Mouse (Mus musculus) megakaryocyte, adult 5-6 weeks (primary cell): ENCODE measurements around the gene Mef2d. TPM values are rescaled to one million over a fixed set of nuclear protein-coding genes. Genes with fewer than 3 reads are reported as not detected.
"Not testable (repeated sequence)": the region's sequence is repeated elsewhere in the genome, so short reads cannot be mapped to it uniquely, and the experiment has no call there.

Experiments
- ATAC-seq: 2 replicates; pipeline ENCODE4 v1.8.0; 2016; ENCODE audit warnings: mild to moderate bottlenecking, inconsistent platforms; ENCODE audit not compliant: poor library complexity, severe bottlenecking
- total RNA-seq, 2 experiments: library from RNA; stranded (forward) in 1 of 2; stranded (reverse) in 1 of 2; fragments of 153-499, 151-499 nt in 1 of 2; fragments of 221-1000, 200-1000 nt in 1 of 2; gene quantifications; 2 replicates each; pipeline versions ENCODE4 v1.2.3 to v1.2.4; 2015 to 2017

The Mef2d gene
- total RNA-seq, 2 experiments from 2014 or later = 29.2 to 73.3 TPM

DNA sequence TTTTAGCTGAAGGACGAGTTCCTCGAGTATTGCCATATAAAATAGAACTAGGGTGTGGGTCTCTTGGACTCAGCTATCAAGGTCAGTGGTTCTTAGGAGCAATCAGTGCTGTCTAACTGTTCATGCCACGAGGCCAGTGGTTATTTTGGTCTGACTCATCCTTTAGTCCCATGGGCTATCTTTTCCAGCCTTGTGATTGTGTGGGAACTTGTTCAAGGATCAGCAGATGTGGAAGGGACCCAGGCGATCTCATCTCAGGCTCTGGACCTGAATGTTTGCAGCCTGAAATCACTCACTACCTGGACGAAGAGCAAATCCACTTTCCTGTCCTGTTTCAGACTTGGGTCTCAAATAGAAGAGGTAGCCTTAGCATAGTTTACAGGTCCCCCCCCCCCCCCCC lies 34.9 kb downstream of the Mef2d start:
- ATAC-seq = no peak

DNA sequence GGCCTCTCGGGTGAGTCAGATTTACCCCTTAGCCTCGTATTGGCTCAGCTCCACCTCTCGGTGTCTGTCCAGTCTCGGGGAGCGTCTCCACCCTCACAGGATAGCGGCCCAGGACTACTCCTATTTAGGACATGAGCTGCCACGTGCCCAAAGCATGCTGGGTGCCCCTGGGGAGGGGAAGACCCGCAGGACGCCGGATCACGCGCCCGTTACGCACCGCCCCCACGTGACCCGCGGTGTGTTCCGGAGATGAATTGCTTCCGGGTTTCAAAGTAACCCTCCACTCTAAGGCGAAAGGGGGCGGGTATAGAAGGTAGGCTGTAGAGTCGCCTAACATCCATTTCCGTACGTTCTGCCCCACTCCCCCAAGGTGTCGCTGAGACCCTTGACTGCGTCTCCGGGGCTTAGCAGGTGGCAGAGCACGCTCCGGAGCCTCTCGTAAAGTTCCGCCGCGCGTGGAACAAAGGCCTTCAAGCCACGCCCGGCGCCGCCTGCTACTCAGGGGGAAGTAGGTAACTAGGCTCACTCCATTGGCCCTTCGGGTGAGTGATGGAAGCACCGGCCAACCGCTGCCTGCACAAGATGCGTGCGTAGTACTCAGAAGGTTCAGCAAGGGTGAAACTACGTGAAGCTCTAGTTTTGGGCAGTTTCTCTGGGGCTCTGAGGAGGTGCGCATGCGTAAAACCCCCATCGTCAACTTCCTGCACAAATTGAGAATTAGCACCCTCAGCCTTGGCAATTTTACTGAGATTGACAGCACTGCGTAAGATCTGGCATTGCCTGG lies 35.6 kb downstream of the Mef2d start:
- ATAC-seq = peak; percentile 95

DNA sequence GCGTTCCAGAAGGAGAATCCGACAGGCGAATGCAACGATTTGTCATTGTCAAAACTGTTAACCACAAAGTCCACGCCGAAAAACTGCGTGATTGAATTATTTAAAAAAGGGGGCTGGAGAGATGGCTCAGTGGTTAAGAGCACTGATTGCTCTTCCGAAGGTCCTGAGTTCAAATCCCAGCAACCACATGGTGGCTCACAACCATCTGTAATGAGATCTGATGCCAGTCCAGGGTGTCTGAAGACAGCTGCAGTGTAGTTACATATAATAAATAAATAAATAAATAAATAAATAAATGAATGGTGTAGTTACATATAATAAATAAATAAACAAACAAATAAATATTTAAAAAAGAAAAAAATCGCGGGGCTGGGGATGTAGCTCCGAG lies 36.2 kb downstream of the Mef2d start:
- not testable (repeated sequence) for ATAC-seq

DNA sequence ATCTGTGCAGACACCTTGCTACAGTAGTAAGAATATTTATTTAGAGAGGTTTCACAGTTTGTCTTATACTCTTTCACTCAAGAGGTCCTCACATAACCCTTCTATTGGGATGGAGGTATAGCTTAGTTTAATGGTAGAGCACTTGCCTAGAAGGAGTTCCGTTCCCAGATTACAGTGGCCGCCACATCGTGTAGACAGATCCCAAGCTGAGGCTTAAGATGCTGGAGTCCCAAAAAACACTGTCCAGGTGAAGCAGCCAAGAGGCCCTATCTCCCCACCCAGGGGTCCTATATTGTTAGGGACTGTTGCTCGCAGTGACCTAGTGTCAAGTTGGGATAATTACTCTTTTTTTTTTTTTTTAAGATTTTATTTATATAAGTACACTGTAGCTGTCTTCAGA lies 36.8 kb downstream of the Mef2d start:
- ATAC-seq = no peak

DNA sequence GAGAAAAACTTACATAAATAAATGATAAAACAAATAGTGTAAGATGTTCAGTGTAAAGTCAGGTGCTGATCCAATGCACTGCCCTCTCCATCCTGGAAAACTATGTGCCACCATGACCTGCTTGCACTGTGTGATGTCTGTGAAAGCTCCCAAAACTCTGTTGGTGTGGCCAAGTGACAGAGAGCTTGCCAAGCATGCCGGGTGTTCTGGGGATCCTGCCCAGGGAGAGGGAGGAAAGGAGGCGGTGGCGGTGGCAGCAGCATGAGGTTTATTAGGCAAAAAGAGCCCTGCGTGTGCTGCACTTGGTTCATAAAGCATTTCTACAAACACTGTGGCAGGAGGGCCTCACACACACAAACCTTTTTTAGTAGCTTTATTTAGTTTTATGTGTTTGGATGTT lies 39.2 kb downstream of the Mef2d start:
- no peak for ATAC-seq

DNA sequence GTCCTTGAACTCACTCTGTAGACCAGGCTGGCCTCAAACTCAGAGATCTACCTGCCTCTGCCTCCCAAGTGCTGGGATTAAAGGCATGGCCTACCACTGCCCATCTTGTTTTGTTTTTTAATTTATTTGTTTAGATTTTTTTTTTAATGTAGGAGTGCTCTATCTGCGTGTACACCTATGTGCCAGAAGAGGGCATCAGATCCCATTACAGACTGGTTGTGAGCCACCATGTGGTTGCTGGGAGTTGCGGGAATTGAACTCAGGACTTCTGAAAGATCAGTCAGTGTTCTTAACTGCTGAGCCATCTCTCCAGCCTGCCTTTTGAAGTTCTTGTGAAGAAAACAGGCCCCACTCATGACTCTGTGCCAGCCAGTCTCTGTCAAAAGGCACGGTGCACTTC lies 44.3 kb downstream of the Mef2d start:
- ATAC-seq = no peak

DNA sequence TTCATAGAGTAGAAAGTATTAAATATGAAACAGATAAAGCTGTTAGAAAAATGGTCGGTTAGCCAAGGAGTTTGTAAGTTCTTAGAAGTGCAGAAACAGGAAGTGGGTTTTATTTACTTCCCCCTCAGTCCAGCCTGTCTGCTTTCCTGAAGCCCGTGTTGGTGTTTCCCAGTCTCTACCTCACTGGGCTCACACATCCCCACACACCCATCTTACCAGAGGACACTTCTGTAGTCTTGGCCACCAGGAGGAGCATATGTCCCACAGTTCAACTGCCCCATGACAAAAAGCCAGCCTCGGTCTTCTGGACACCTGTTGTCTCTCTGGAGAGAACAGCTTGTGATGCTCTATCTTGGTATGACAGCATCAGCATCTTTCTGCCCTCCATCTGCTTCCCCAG lies 49.0 kb downstream of the Mef2d start:
- ATAC-seq = peak; percentile 73

DNA sequence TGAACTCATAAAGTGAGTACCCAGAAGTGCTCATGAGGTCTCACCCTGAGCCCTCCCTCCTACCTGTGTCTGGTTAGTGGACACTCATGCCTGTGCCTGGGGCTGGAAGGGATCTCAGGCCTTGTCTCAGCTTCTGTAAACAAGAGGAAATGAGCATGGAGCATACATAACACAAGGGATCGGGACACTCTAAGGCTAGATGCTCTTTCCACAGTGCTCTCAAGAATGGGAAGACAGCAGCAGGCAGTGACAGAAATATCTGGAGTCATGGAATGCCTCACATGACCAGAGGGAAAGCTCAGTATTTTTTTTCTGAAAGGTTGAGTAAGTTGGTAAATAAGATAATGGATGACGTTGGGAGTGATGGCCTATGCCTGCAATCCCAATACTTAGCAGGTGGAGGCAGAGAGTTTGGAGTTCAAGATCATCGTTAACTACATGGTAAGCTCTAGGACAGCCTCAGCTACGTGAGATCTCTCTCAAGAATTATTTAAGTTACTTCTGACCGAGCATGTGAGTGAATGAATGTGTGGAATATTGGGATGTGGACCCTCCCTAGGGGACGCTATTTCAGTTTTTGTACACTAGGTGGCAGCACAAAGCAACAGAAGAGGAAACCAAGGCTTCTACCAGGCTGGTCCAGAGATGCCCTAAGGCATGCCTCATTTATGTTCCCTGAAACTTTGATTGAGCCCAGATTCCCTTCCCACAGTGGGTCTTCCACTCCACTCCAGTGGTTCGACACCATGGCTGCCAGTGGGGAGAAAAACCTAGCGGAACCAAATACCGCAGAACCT lies 49.8 kb downstream of the Mef2d start:
- peak; percentile 69 for ATAC-seq

DNA sequence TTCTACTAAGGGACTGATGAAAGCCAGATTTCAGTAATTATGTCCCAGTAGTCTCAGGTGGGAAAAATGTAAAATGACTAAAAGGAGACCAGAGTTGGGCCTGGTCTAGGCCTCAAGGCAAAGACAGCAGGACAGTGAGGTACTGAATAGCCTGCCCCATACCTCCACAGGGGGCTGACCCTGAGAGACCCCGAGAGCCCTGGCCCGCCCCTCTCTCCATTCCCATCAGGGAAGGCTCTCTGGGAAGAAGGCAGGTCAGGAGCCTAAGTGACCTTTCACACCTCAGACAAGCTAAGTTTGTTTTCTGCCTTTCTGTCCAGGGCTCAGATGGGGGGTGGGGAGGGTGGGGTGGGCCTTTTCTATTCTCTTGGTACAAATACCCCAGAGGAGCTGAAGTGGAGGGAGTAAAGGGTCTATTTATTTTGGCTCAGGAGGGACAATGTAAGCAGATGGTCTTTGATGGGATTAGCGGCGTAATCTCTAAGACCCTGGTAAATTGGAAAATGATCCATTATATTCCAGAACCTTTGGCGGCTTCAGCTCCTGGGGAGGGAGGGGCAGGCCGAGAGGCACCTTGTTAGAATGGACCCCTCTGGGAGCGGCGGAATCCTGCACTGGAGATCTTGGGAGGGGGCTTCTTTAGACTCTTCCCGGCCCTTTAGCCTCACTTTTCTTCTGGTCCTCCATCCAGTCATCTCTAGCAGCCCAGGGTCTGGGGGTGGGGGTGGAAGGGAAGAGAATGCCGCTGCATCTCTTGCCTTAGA lies 55.8 kb downstream of the Mef2d start:
- ATAC-seq = no peak

DNA sequence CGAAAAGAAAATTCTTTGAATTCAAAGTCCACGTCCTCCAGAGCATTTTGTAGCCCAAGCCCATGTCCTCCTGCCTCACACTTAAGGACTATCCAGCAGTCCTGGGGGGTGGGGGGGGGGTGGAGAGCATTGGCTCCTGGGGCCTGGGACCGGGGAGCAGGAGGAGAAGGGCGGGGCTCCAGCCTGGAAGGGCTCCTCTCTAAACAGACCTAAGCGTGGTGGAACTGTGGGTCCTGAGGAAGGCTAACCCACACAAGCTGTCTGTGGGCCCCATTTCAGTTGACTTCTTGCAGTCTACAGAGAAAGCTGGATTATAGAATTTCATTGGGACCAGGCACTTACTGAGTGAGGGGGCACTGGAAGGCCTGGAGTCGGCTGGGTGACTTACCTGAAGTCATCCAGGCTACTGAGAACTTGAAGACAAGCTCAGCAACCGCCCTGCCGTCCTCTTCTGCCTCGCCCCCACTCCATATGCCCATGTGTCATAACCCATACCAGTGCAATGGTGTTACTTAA lies 56.4 kb downstream of the Mef2d start:
- ATAC-seq = no peak

DNA sequence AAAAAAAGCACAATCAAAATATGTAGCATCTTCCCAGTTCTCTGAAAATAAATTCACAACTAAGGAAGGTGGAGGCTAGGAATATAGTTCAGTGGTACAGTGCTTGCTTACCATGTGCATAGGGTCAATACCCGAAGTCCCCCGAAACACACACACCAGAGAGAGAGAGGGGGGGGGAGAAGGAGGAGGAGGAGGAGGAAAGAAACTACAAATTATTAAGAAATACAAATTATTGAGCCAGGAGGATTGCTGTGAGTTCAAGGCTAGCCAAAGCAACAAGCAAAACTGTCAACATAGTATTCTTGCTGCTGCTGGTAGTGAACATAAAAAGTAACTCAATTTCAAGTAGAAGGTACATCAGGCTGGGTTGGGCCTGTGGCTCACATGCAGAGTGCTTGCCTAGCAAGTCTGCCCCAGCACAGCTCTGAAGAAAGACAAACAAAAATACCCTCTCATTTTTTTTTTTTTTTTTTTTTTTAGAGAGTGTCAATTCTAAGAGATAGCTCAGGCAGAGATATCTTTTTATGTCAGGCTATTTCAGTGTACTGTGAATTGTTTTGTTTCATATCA lies 57.5 kb downstream of the Mef2d start:
- no peak for ATAC-seq

DNA sequence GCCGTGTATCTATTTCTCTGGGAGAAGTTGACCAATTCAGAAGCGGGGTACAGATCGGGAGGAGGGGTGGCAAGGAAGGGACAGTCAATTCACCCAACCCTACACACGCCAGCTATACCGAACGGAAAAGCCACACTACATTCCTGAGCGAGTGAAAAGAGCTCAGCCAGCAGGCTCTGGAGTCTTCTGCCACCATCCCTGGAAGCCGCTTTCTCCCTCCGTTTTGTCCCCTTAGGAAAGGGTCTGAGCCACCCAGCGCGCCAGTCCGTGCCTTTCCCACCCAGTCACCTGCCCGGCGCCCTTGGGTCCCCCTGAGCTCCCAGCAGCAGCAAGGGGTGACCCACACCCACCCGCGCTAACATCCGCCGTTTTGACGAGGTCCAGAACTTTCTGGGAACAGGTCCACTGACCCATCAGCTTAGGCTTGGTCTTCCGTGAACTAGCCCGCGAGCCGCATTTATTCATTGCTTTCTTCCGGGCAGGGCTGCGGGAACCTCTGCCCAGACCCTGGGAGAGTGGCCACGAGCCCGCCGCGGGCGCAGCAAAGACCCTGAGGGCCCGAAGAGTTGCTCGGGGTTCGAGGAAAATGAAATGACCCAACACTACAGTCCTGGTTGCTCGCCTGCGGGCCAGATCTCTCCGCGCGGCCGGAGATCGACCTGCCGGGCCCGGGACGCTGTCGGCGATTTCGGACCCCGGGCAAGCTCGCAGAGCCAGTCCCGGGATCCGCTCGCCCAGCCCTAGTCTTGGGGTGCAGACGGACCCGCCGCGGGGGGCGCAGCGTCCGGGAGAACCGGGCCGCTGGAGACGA lies 58.2 kb downstream of the Mef2d start:
- ATAC-seq = no peak

DNA sequence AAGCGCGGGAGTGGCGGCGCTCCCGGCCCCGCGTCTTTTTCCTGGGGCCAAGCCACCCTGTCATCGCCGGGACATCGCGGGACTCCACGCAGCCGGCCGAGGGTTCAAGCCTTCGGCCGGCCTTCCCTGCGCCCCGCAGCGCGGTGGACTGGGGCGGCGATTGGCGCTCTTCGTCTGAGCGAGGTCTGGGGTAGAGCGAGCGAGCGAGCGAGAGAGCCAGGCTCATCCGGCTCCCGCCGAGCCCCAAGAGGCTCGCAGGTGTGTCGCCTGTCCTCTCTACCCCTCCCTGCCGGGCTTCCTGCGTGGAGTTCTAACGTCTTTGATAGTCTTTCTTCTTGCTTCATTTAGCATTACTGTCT lies 58.8 kb downstream of the Mef2d start:
- ATAC-seq = no peak

DNA sequence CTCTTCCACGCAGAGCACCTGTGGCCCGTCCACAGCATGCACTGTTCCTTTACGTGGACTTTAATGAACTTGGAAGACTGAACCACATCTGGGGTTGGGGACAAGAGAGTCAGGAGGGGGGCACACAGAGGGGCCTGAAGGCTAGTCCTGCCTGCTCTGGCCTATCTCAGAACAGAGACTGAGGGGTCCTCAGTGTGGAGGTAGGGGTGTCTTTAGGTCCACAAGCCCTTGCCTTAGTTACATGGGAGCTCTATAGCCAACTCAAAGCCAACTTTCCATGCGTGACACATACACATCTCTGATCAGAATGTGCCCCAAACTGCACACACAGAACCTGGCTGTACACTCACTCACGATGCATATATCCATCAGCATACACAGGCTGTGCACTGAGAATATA lies 59.5 kb downstream of the Mef2d start:
- ATAC-seq = no peak

DNA sequence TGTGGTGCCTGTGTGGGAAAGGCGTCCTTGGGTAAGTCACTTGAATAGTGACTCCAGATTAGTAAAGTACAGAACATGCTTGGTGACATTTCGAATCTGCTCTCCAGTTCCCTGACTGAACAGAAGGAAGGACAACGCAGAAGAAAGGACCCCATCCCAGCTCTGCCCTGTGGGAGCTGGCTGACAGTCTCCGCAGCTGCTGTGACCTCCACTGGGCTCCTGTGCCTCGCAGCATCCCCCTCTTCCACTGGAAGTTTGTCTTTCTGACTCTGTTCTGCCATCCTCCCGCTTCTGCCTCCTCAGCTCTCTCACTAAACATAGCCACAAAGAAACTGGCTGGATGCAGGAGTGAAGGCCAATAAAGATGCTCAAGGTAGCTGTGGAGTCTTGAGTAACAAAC lies 60.8 kb downstream of the Mef2d start:
- ATAC-seq = no peak

DNA sequence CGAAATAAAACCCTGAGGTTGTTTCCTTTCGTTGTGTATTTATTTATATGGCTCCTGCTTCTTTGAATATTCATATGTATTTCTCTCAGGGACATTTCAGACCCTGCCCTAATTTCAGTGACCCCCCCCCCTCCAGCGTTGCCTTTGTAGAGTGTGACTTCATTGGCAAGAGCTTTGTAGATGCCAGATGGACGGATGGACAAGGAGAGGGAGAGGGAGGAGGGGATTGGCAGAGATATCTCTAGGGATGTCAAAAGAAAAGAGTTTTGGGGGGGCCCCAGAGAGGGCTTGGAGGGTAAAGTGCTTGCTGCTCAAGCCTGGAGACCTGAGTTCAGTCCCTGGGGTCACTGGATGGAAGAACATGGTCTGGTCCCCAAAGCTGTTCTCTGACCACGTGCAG lies 61.3 kb downstream of the Mef2d start:
- no peak for ATAC-seq

DNA sequence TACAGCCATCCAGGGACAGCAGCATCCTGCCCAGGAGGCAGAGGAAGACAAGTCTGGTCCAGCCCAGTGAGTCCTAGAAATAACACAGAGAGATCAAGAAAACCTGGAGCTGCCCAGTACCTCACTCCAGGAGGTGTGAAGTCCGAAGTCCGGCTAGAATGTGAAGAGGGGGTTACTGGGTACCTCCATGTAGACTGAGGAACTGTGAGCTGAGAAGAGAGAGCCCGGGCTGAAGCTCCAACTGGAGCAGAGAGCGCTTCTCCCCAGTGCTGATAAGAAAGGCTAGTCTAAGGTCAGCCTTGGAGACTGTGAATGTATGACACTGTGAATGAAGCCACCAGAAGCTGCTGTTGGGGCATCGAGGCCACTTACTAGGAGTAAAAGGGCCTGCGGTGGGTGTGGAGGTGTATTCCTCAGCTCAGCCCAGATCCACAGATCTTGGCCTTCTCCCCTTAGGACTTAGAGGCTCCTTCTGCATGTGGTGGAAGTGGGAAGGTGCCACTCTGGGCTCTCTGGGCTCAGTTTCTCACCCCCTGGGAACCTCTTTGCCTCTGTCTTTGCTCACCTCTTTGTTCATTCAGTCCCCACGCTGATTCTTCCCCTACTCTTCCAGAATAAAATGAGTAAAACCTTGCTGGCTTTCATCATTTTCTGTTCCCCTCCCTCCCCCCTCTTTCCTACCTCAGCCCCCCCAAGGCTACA lies 62.0 kb downstream of the Mef2d start:
- ATAC-seq = no peak

DNA sequence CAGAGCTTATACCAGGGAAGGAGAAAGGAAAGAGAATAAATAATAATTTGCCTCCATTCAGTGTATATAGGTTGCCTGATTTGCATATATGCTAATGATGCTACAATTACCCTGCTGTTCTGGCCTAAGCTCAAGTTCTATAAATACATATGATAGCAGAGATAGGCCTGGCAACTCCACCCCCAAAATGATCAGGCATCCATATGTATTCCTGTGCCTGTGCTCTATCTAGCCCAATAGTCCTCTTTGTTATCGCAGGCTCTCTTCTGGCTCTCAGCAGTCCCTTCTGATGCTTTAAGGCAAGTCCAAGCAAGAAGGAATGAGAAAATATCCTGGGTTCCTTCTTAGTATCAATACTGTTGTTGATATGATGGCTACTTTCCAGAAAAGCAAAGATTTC lies 62.6 kb downstream of the Mef2d start:
- no peak for ATAC-seq

DNA sequence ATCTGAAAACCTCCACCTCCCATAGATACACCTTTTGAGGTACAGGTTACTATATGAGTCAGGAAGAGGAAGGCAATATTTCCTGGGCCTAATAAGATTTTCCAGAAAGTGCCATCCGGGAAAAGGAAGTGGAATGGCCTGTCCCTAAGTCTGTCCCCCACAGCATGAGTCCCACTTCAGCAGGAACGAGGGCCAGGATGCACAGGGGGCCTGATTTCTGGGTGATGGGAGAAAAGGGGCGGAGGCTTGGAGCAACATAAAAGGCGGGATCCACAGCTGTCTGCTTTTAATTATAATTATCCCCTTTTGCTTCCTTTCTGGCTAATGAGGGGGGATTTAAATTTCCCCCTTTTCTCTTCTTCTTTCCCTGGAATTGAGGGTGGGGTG lies 63.0 kb downstream of the Mef2d start:
- ATAC-seq = no peak
